Mouse (Mus musculus): ENCODE results near the gene Hspb11. TPM values are rescaled to one million over a fixed set of nuclear protein-coding genes. Genes with fewer than 3 reads are reported as not detected.
A peak's percentile ranks its signal among the peaks of the same experiment; 100 is the strongest.

Gene Hspb11
- total RNA-seq, 2 experiments from 2014 or later, result 9.8 to 13.6 TPM

DNA sequence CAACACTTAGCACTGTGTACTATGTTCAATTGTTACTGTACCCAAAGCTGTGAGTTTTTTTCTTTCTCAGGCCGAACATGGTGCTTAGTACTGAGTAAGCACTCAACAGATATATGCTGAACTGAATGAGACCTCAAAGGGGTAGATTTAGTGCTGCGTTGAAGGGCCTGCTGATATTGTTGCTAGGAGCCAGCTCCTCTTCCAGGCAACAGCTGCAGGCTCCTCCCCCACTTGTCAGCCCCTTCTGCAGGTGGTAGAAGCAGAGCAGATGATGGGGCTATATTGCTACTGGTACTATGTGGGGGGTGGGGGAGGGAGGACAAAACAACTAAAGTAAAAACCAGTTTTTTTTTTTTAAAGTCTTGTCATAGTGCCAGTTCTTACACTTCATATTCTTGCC is 3.9 kb upstream of the Hspb11 start:
- no peak for DNase-seq

DNA sequence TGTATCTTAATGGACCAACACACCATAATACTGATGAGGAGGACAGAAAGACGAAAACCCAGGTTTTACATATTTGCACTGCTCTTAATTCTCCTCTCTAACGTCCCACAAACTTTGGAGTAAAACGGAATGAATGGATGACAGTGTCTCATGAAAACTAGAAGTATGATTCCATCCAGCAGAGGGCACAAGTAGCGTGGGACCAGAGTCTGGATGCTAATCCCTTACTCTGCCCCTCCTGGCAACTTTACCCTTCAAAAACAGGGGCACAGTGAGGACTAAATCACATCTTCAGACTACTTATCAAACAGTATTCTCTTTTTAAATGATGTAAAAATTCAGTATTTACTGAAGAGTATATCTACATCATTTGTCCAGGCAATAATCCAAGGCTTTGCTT is 2.9 kb upstream of the Hspb11 start:
- peak; percentile 25 to 66 for DNase-seq

DNA sequence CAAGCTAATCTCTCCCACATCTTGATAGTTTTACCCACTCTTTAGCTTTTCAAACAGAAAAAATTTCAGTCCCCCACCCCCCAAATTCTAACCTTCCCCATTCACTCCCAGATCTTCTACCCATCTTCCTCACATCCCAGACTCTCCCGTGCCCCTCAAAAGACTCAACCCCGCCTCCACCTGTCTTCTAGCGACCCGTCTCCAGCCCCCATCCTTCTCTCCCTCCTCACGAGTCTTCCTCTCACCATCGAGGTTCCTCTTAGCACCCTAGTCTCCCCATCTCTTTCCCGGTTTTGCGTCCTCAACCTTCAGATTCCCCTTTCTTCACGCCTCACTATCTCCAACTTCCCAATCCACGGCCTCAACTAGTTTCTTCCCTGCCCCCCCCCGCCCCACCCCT is 871 bp upstream of the Hspb11 start:
- peak in 1 of 2 experiments; percentile 19 for DNase-seq

DNA sequence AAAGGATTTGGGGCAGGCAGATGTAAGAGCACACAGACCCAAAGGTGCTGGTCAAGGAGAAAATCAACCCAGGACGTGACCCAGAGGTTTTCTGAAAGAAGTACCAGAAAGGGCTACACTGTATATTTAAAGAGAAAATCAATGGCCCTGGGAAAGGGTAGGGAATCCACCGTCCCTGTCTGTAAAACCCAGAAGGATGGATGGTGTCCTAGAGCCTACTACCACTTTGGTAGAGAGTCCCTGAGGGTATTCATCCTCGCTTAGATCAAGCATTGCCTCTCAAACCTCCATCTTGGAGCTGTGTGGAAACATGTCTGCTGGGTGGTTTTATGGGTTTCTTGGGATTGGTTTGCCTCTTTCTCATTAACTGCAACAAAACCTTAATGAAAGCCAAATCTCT is 1.0 kb downstream of the Hspb11 start:
- no peak for DNase-seq

DNA sequence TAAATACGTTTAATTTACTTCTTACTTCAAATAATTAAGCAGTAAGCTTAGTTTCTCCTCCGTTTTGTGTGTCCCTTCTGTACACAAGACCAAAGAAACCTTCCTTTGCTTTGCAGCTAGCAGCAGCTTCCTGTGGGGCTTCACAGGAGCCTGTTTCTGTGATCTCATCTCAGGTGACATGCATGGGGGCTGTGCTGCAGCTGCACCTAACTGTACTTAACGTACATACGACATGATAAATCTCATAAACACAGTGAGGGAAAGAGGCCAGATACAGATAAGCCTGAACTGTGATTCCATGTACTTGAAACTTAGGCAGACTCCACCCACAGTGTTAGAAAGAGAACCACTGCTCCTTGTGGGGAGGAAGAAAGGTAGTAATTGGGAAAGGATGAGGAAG is 6.6 kb downstream of the Hspb11 start:
- DNase-seq, result no peak

DNA sequence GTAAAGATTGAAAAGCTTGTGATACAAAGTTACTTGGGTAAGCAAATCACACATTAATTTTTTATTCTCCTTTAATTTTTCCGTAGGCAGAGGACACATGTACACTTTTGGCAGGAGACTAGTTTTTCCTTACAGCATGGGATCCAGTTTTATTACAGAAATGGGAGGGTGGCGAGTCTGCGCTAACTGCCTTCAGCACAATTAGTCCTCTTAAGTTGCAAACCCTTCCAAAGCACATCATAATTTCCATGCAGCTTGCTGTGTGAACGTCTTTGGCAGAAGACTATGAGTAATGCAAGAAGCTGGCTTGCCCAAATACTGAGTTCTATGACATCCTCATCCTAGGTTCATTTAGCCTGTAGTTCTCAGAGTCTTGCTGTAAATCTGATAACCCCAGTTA is 20.3 kb downstream of the Hspb11 start:
- no peak for DNase-seq

DNA sequence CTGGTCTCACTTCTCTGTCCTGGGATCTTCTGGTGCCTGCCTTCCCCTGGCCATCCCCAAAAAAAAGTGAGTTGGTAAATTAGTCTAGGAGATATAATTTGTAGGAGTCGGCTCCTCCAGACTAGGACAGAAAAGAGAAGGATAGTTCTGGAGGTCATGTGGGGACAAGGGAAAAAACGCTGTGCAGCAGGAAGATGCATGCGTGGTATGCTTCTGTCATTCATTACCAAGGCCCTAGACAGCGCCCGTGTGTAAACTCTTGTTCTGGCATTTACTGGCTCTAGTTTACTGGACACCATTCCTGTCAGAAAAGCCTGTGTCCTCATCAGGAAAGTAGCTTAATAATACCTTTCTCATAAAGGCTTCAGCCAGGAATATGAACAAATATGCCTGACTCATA is 21.1 kb downstream of the Hspb11 start:
- DNase-seq, result no peak

DNA sequence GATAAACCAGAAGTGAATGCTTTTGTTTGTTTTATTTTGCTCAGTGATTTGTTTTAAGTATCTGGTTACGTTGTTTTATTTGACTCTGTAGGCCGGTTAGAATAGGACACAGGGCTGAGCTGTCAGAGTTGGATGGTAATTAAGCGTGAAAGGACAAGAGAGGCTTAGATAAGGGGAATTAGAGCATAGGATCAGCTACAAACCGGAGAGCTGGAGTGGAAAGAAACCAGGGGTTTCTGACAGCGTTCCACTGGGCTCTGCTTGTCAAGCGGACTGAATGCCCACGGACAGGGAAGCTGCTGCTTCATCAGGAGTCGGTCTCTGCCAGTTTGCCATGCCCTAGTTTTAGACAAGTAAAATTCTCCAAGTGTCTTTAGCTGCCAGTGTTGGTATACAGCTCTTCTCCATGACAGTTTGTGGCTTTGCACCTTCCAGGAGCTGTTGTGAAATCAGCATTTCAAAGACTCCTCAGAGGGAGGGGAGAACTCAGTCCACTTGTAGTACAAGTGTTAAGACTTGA is 24.9 kb downstream of the Hspb11 start:
- no peak for DNase-seq

DNA sequence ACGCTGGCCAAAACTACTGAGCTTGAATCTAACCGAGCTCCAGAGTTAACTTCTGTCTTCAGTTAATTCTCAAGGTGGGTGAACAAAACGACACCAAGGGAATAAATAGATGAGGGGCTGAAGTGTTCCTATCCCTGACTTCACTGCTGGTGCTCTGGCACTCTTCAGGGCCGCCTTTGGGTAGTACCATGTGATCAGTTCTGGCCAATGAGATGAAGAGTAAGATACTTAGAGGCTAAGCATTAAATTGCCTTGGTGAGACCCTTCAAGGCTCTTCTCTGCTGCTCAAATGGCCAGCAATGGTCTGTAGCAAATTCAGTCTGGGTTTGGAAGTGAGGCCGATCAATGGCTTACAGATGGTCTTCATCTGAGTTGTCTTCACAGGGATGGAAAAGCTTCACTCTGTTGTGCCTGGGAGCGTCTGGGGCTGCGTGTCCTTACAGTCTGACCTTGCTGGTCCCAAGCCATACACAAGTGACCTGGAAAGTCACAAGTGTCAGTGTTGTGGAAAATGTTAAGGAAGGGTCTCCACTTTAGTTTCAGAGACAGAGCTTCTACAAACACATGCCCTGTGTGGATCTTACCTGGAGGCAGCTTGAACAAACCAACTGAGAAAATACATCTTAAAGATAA is 27.6 kb downstream of the Hspb11 start:
- DNase-seq, result no peak

DNA sequence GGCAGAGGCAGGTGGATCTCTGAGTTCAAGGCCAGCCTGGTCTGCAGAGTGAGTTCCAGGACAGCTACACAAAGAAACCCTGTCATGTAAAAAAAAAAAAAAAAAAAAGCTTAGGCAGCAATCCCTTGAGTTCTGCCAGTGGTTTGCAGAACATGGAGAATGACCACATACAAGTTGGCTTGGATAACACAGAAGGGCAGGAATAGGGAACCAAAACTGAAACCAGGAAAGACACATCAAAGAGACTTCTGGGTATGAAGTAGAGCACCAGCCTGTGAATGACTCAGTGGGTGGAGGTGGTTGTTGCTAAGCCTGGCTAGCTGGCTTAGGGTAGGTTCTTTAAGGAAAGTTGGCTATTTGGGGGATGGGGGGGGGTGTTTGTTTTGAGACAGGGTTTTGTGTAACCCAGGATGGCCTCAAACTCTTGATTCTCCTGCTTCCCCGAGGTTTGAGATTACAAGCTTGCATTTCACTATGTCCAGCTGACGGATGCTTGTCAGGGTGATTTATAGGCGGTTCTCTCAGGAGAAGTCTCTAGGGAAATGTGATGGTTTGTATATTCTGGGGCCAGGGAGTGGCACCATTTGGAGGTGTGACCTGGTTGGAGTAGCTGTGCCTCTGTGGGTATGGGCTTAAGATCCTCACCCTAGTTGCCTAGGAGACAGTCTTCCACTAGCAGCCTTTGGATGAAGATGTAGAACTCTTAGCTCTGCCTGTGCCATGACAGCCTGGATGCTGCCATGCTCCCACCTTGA is 32.2 kb downstream of the Hspb11 start:
- peak in 1 of 2 experiments; percentile 53 for DNase-seq

DNA sequence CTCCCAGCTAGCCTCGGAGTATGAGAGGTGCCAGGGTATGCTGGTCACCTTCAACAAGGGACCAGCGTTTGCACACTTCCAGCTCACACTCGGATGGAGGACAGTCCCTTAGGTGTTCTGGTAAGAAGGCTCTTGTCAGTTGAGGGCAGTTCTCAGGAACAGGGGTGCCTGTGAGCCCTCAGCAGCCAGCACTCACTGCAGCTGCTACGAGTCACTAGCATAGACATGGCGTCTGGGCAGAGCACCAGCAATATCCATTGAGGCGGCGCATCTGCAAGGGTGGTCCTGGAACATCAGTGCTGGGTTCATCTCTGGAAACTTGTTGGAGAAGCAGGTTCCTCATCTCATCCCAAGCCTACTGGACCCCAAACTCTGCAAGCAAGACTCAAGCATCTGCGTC is 33.0 kb downstream of the Hspb11 start:
- DNase-seq, result no peak

DNA sequence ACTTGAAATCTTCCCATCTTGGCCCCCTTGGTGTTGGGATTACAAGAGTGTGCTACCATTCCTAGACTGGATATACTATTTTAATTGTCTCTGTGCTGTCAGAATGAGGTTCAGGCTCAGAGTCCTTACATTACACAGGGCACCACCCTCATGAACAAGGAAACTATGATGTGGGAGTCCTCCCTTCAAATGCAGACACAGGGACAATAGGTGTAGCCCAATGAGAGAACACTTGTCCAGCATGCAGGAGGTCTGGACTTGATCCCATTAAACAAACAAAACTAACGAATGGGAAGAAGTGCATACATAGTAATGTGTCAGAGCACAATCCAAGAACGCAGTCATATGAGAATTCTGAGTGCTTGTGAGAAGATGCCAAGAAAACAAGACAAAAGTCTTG is 34.1 kb downstream of the Hspb11 start:
- DNase-seq, result no peak

DNA sequence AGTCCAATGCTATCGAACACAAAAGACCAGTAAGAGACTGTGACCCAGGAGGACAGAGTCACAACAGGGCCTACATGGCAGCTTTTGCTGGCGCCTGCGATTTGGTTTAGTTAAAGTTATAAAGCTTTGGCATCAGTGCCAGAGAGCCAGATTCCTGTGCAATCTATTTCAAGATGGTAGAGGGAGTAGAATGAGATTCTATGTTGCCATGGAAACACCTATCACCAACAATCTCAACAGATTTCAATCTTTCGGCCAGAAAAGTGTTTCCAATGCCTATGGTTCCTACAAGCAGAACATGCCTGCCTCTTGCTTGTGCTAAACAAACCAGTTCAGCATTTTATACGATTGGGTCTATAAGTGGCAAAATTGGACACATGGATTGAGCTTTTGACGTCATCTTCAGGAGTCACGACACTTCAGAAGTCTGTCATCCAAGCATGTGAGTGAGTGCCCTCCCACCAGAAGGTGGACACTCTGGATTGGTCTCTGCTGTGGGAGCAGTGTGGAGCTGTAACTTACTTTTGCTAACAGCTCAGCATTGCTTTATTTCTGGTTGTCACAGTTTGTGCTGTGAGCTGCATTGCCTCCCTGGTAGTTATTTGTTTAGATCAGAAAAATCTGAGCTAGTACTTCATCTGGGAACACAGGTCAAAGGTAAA is 38.3 kb downstream of the Hspb11 start:
- no peak for DNase-seq

DNA sequence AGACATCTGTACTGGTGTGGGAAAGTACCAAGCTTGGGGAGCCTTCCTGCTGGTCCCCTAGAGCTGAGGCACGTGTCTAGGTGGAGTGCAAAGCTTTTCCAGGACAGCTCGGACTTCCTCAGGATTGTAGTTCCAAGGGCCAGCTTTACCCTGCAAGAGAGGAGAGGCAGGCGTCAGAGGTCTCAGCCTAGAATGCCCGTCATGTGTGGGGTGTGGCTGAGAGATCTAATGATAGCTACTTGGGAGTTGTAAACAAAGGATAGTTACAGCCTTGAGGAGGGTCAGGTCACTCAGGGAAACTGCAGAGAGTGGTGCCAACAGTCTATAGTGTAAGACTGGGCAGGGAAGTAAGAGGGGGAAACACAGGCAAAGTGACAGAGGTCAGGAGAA is 38.9 kb downstream of the Hspb11 start:
- no peak for DNase-seq

DNA sequence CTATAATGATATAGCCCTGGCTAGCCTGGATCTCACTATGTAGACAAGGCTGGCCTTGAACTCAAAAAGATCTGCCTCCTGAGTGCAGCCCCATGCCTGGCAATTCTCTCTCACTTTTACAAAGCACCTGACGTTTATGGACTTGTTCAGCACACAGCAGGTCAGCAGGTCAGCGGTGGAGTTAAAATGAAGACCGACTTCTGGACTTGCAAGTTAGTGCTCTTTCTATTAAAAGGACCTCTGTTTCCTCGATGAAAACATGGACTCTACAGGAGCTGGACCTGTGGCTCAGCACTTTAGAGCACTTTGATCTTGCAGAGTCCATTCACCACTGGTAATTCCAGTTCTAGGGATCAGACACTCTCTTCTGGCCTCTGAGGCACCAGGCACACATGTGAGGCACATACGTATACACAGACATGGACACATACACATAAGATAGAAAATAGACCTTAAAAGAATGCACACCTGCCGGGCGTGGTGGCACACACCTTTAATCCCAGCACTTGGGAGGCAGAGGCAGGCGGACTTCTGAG is 44.7 kb downstream of the Hspb11 start:
- DNase-seq, result no peak

DNA sequence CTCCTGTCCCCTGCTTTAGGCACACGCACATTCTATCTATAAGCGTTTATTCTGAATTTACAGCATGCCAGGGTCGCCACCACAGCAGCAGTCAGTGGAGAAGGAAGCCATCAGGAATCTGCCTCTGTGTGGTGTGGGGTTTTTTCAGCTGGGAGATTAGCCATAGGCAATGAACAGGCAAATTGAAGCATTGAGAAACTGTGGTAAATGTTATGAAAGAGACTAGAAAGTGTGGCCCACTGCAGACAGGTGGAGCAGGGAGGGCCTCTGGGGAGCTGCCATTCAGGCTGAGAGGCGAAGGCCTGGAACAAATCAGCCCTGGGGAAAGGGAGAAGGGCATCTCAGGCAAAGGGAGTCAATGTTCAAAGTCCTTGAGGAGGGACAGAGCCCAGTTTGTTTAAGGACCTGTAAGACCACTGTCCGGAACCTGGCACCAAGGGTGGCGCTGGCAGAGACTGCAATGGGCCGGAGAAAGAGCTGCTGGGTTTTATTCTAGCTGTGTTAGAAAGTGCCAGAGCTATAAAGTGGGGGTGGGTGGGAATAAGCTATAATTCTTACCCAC is 46.5 kb downstream of the Hspb11 start:
- no peak for DNase-seq

DNA sequence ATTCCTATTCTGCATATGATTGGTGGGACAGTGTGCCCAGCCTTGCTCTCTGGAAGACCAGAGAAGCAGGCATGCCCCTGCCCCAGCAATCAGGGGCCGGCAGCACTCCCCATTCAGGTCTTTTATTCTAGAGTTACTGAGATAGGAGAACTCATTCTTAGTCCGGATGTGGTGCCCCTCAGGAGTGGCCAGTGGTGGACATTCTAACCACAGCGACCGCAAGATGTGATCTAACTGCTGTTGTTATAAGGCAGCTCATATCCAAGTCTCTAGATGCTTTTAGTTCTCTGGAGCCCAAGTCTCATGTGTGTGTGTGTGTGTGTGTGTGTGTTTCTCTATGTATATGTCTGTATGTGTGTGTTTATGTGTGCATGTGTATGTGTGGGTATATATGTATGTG is 47.0 kb downstream of the Hspb11 start:
- DNase-seq, result no peak

DNA sequence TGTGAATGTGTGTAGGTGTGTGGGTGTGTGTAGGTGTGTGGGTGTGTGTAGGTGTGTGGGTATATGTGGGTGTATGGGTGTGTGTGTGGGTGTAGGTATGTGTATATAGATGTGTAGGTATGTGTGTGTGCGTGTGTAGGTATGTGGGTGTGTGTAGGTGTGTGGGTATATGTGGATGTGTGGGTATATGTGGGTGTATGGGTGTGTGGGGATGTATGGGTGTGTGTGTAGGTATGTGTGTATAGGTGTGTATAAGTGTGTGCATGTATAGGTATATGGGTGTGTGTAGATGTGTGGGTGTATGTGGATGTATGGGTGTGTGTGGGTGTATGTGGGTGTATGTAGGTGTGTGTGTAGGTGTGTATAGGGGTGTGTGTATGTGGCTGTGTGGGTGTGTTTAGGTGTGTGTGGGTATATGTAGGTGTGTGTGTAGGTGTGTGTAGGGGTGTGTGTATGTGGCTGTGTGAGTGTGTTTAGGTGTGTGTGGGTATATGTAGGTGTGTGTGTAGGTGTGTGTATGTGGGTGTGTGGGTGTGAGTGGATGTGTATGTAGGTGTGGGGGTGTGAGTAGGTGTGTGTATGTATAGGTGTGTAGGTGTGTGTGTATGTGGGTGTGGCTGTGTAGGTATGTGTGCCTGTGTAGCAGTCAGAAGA is 47.6 kb downstream of the Hspb11 start:
- no peak for DNase-seq

DNA sequence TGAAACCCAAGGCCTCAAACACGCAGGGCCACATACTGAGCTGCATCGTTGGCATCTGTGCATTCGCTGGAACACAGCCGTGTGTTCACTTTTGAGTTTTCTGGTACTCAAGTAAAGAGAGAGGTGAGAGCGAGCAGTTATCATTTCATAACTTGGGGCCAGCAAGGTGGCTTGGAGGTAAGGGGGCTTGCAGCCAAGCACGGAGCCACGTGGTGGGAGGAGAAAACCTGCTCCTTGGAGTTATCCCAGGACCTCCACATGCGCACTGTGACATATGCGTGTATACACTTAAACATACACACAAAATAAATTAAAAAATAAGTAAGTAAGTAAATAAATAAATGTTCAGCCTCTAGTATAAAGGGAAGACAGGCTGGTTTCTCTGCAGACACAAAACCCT is 48.8 kb downstream of the Hspb11 start:
- no peak for DNase-seq

DNA sequence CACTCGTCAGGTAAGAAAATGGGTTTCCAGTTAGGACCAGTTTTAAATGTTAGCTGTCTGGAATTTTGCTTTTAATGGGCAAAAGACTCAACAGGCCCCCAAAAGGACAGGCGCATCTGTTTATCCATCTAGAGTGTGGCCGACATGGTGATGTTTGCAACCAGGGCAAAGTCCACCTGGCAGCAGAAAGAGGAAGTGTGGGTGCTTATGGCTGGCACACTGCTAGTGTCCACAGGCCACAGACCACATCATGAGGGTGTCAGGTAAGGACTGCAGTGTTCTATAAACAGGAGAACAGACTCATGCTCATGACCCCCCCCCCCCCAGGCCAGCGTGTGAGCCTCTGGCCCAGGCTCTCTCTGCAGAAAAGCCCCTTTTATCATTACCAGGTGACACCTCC is 49.4 kb downstream of the Hspb11 start:
- DNase-seq, result no peak

DNA sequence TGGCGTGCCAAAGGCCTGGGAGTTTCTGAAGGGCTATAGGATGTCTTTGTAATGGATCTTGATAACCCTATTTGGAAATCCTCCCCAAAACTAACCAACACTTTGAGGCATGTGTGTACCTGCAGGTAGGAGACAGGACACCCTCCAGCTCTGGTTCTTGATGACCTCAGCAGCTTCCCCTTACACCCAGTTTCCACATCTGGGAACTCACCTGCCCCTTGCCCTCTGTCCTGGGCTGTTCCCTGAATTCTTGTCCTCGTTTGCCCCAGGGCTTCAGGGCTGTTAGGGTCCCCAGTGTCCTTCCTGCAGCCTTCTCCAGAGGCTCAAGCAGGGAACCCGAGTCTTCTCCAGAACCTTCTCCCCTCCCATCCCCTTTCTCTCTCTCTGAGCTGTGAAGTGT is 50.1 kb downstream of the Hspb11 start:
- DNase-seq, result no peak

DNA sequence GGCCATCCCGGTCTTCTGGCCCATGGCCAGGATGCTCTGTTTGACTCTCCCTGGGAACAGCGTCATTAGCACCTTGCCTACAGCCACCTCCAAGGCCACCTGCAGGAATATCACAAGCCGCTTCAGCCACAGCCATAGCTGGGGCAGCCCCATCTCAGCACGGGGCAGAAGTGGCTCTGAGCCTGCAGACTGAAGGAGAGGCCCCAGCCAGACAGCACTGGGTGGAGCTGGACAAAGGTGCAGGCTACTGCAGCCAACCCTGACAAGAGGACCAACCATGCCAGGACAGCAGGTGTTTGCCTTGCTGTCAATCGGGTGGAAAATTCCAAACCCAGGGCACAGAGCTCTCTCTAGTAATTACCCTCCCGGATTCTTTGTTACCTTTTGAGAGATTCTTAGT is 53.6 kb downstream of the Hspb11 start, which contains the start of gene Dio1:
TSS of gene Dio1 (minus strand) at position 204 of the 400 bp plus-strand sequence.
- no peak for DNase-seq
